Mouse (Mus musculus) ES-Bruce4 (cell line): ENCODE measurements at regions not wholly inside any gene's neighbourhood (a gene's known extent, or its start where the extent isn't known, plus 50 kb on each side); places are given as distances from the start of the nearest gene placed in this dataset.

Experiments used
- CTCF ChIP-seq: IDR thresholded peaks from one replicate; pipeline ENCODE4 v1.8.1; 2011; ENCODE audit warnings: low read depth, low read length
- POLR2A ChIP-seq: IDR thresholded peaks from one replicate; pipeline ENCODE4 v1.8.1; 2011; ENCODE audit warnings: low read length; ENCODE audit not compliant: insufficient read depth

GRCm38 (mm10) chr11:23114636-23115035 is 107.3 kb downstream of the Fam161a start:
- TF ChIP-seq POLR2A, result no peak
- TF ChIP-seq CTCF, result no peak
